Mouse (Mus musculus): Measurements from ENCODE around the gene Il10. TPM values are rescaled to one million over a fixed set of nuclear protein-coding genes. Genes with fewer than 3 reads are reported as not detected.

The Il10 gene
- not detected for polyA plus RNA-seq (2014; fragmentation: Illumina TruSeq; extraction: RNeasy Lipid Tissue Mini Kit (QIAGEN cat#74804); ENCODE audit: low read depth, low replicate concordance)

DNA sequence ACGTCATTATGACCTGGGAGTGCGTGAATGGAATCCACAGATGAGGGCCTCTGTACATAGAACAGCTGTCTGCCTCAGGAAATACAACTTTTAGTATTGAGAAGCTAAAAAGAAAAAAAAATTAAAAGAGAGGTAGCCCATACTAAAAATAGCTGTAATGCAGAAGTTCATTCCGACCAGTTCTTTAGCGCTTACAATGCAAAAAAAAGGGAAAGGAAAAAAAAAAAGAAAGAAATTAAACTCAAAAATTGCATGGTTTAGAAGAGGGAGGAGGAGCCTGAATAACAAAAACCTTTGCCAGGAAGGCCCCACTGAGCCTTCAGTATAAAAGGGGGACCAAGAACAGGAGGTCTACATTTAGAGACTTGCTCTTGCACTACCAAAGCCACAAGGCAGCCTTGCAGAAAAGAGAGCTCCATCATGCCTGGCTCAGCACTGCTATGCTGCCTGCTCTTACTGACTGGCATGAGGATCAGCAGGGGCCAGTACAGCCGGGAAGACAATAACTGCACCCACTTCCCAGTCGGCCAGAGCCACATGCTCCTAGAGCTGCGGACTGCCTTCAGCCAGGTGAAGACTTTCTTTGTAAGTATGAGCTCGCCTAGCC, at the start of gene Il10:
Gene Il10, plus strand, starts transcription at position 354 of the 607 bp plus-strand sequence.

Other genes starting within 250 kb of the Il10 start
- gene Fcamr, start 218.9 kb upstream of the Il10 start, polyA plus RNA-seq (2014; fragmentation: Illumina TruSeq; extraction: RNeasy Lipid Tissue Mini Kit (QIAGEN cat#74804); ENCODE audit: low read depth, low replicate concordance) = 1.7 TPM
- 0.17 TPM for gene Pigr, start 193.2 kb upstream of the Il10 start, polyA plus RNA-seq (2014; fragmentation: Illumina TruSeq; extraction: RNeasy Lipid Tissue Mini Kit (QIAGEN cat#74804); ENCODE audit: low read depth, low replicate concordance)
- gene Fcmr, start 154.2 kb upstream of the Il10 start, polyA plus RNA-seq (2014; fragmentation: Illumina TruSeq; extraction: RNeasy Lipid Tissue Mini Kit (QIAGEN cat#74804); ENCODE audit: low read depth, low replicate concordance) = 10.3 TPM
- gene Il24, start 132.4 kb upstream of the Il10 start, polyA plus RNA-seq (2014; fragmentation: Illumina TruSeq; extraction: RNeasy Lipid Tissue Mini Kit (QIAGEN cat#74804); ENCODE audit: low read depth, low replicate concordance) = 0.73 TPM
- gene Il20, start 108.4 kb upstream of the Il10 start, polyA plus RNA-seq (2014; fragmentation: Illumina TruSeq; extraction: RNeasy Lipid Tissue Mini Kit (QIAGEN cat#74804); ENCODE audit: low read depth, low replicate concordance) = not detected
- gene Il19, start 79.7 kb upstream of the Il10 start, polyA plus RNA-seq (2014; fragmentation: Illumina TruSeq; extraction: RNeasy Lipid Tissue Mini Kit (QIAGEN cat#74804); ENCODE audit: low read depth, low replicate concordance) = not detected
- 75.0 TPM for gene Mapkapk2, start 78.0 kb downstream of the Il10 start, polyA plus RNA-seq (2014; fragmentation: Illumina TruSeq; extraction: RNeasy Lipid Tissue Mini Kit (QIAGEN cat#74804); ENCODE audit: low read depth, low replicate concordance)
- 4.3 TPM for gene Dyrk3, start 118.5 kb downstream of the Il10 start, polyA plus RNA-seq (2014; fragmentation: Illumina TruSeq; extraction: RNeasy Lipid Tissue Mini Kit (QIAGEN cat#74804); ENCODE audit: low read depth, low replicate concordance)
- 34.9 TPM for gene Eif2d, start 133.3 kb downstream of the Il10 start, polyA plus RNA-seq (2014; fragmentation: Illumina TruSeq; extraction: RNeasy Lipid Tissue Mini Kit (QIAGEN cat#74804); ENCODE audit: low read depth, low replicate concordance)
- 6.2 TPM for gene Rassf5, start 225.4 kb downstream of the Il10 start, polyA plus RNA-seq (2014; fragmentation: Illumina TruSeq; extraction: RNeasy Lipid Tissue Mini Kit (QIAGEN cat#74804); ENCODE audit: low read depth, low replicate concordance)